Mouse (Mus musculus) small intestine, adult 10 weeks (tissue): Measurements from ENCODE around the gene Scrt2. TPM values are rescaled to one million over a fixed set of nuclear protein-coding genes. Genes with fewer than 3 reads are reported as not detected.

Experiments used
- polyA plus RNA-seq: library from polyadenylated mRNA; stranded (reverse); fragments of 350-450 nt; fragmentation: Illumina TruSeq; extraction: RNeasy Lipid Tissue Mini Kit (QIAGEN cat#74804); gene quantifications from one replicate; pipeline ENCODE4 v1.2.3, GENCODE M21; 2014; ENCODE audit warnings: low replicate concordance

Scrt2 gene
- polyA plus RNA-seq = not detected

DNA sequence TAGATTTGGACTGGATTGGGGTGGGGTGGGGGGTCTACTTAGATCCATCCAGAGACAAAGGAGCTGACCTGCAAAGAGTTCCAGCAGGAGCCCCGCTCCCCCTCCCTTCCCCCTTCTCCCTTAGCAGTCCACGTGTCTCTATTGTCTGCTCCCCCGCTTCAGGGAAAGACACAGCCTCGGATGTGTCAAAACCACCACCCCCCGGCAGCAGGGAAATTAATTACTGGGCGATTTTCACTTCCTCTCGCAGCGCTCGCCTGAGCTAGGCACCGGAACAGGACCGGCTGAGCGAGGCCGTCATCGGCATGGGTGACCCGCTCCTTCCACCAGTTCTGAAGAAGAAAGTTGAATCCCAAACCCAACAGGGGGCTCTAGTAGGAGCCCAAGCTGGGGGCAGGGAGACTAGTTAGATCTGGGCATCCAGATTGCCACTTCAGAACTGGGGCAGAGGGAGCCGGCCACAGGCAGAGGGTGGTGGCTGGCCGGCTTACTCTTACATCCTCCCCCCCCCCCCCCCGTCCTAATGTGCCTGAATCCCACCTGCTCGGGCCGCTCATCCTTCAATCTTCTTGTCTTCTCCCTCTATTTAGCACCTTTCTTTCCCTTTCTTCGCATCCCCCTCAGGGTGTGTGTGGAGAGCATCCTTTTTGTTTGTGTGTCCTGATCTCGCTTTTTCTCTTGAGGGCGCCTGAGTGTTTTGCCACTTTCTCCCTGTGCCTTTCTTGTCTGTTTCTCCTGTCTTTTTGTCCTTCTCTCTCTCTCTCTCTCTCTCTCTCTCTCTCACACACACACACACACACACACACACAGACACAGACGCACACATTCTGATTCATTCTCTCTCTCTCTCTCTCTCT is at the start of gene Scrt2:
Gene Scrt2 (plus strand): TSS at position 845 of the 857 bp plus-strand sequence.

DNA sequence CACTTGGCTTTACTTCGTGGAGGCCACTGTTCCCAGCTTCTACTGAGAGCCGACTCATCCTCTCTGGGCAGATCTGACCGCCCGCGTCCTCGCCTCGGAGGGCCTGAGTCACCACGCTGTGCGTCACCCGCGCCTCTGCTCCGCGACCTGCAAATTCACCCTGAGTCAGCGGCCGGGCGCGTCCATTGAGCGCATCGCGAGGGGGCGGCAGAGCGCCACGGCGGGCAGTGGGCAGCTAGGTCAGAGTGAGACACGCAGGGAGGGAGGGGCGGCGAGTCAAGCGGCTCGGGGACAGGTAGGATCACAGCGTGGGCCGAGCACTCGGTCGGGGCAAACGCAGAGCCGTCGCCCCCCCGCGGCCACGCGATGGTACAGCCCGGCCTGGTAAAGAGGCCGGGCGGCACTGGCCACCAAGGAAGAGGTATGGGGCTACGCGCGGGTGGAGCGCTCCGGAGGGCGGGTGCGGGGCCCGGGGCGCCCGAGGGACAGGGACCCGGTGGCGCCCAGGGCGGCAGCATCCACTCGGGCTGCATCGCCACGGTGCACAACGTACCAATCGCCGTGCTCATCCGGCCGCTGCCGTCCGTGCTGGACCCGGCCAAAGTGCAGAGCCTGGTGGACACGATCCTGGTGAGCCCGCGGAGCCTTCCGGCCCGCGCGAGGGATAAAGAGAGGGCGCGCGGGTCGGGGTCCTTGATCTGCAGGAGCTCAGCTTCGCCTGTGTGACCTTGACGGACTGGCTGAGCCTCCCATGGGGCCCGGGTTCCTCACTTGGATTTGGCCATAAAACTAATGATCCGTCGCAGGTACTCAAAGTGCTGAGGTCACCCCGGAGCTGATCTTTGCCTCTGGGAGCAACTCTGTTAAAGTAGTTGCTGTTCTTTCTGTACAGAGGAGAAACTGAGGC is 24.2 kb downstream of the Scrt2 start, which contains the start of gene Srxn1:
Gene Srxn1 (plus strand): TSS at position 199 of the 907 bp plus-strand sequence.

DNA sequence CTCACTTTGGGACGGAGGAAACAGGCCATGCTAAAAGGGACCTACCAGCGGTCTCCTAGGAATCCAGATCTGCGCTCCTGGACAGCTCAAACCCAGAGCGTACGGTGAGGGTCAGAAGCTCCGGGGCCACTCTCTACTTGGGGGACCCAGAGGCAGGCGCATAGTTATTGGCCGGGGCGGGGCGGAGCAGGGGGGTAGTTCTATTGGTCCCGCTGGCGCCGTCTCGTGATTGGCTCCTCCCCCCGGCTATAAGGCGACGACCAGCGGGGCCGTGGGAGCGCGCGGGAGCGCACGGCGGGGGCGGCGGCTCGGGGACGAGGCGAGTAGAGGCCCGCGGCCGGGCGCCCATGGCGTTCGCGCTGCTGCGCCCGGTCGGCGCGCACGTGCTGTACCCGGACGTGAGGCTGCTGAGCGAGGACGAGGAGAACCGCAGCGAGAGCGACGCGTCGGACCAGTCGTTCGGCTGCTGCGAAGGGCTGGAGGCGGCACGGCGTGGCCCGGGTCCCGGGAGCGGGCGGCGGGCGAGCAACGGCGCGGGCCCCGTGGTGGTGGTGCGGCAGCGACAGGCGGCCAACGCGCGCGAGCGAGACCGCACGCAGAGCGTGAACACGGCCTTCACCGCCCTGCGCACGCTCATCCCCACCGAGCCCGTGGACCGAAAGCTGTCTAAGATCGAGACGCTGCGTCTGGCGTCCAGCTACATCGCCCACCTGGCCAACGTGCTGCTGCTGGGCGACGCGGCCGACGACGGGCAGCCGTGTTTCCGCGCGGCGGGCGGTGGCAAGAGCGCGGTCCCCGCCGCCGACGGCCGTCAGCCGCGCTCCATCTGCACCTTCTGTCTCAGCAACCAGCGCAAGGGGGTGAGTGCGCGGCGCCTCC is 62.2 kb downstream of the Scrt2 start, which contains the start of gene Tcf15:
Gene Tcf15 (plus strand): TSS at position 283 of the 879 bp plus-strand sequence.

Other genes starting within 250 kb of the Scrt2 start
- not detected for gene Rspo4, start 238.6 kb upstream of the Scrt2 start, polyA plus RNA-seq
- not detected for gene Angpt4, start 170.3 kb upstream of the Scrt2 start, polyA plus RNA-seq
- gene Fam110a, start 101.3 kb upstream of the Scrt2 start, polyA plus RNA-seq = 0.33 TPM
- gene Slc52a3, start 85.0 kb upstream of the Scrt2 start, polyA plus RNA-seq = 4.6 TPM
- gene Srxn1, start 24.0 kb downstream of the Scrt2 start, polyA plus RNA-seq = 74.8 TPM
- not detected for gene Tcf15, start 62.0 kb downstream of the Scrt2 start, polyA plus RNA-seq
- gene Csnk2a1, start 145.3 kb downstream of the Scrt2 start, polyA plus RNA-seq = 190 TPM
- 22.9 TPM for gene Tbc1d20, start 212.3 kb downstream of the Scrt2 start, polyA plus RNA-seq